Mouse (Mus musculus): ENCODE results near the gene Stk24. TPM values are rescaled to one million over a fixed set of nuclear protein-coding genes. Genes with fewer than 3 reads are reported as not detected.

Stk24 gene
- total RNA-seq, 2 experiments from 2014 or later = 29.7 to 40.0 TPM

GRCm38 (mm10) chr14:121339951-121340401 is 39.8 kb downstream of the Stk24 start:
- no peak for TF ChIP-seq CTCF (IDR thresholded peaks at IDR 0.05)
- intact Hi-C loops (cut with DNase I) = loop anchor here (5.0 kb wide), 1 partner anchor 37 kb away; no protein-coding TSS in a partner anchor
- DNase-seq = peak; percentile 86

GRCm38 (mm10) chr14:121338819-121339573 is 40.8 kb downstream of the Stk24 start:
- no peak for DNase-seq
- Histone ChIP-seq H3K27ac (peak overlapping the region; percentile 83), H3K4me3 (peak overlapping the region; percentile 48)
- no peak for TF ChIP-seq CTCF (IDR thresholded peaks at IDR 0.05)
- intact Hi-C loops (cut with DNase I) = no loop called here

More at GRCm38 (mm10) chr14:121339951-121340401, 39.8 kb downstream of the Stk24 start:
- peak overlapping the region; percentile 83 for H3K27ac ChIP-seq
- peak overlapping the region; percentile 48 for H3K4me3 ChIP-seq

GRCm38 (mm10) chr14:121330090-121330408 is 49.8 kb downstream of the Stk24 start:
- intact Hi-C loops (cut with DNase I) = no loop called here
- Histone ChIP-seq H3K4me3 (no peak overlapping the region), H3K27ac (no peak overlapping the region)
- no peak for DNase-seq
- TF ChIP-seq CTCF (IDR thresholded peaks at IDR 0.05) = no peak

GRCm38 (mm10) chr14:121329401-121330089 is 50.3 kb downstream of the Stk24 start:
- no peak for DNase-seq
- Histone ChIP-seq H3K4me3 (no peak overlapping the region), H3K27ac (no peak overlapping the region)
- no peak for TF ChIP-seq CTCF (IDR thresholded peaks at IDR 0.05)
- intact Hi-C loops (cut with DNase I) = loop anchor here (10.0 kb wide), 1 partner anchor 45 kb away; no protein-coding TSS in a partner anchor

GRCm38 (mm10) chr14:121328878-121329277 is 50.9 kb downstream of the Stk24 start:
- intact Hi-C loops (cut with DNase I) = loop anchor here (10.0 kb wide), 1 partner anchor 46 kb away; no protein-coding TSS in a partner anchor
- Histone ChIP-seq H3K4me3 (no peak overlapping the region), H3K27ac (no peak overlapping the region)
- DNase-seq = no peak
- TF ChIP-seq CTCF (IDR thresholded peaks at IDR 0.05) = no peak

GRCm38 (mm10) chr14:121326432-121326831 is 53.4 kb downstream of the Stk24 start:
- TF ChIP-seq CTCF (IDR thresholded peaks at IDR 0.05) = no peak
- no peak overlapping the region for H3K4me3 ChIP-seq
- intact Hi-C loops (cut with DNase I) = loop anchor here (10.0 kb wide), 1 partner anchor 48 kb away; no protein-coding TSS in a partner anchor
- H3K27ac ChIP-seq = no peak overlapping the region; the same call in 1 of the 2 replicates
- no peak for DNase-seq

- H3K4me3 ChIP-seq = peak overlapping the region; percentile 56
- TF ChIP-seq CTCF (IDR thresholded peaks at IDR 0.05) = 0 out of 2 replicates have a peak, but pooled peaks have one; percentile 8
- H3K27ac ChIP-seq = peak overlapping the region; percentile 50
- intact Hi-C loops (cut with DNase I) = loop anchor here (10.0 kb wide), 1 partner anchor 50 kb away; no protein-coding TSS in a partner anchor
- DNase-seq = no peak
These were observed 55.1 kb downstream of the Stk24 start for GRCm38 (mm10) chr14:121324521-121325330.

GRCm38 (mm10) chr14:121322641-121323040 is 57.2 kb downstream of the Stk24 start:
- DNase-seq = no peak
- Histone ChIP-seq H3K27ac (peak overlapping the region; percentile 38; the same call in 1 of the 2 replicates), H3K4me3 (no peak overlapping the region)
- TF ChIP-seq CTCF (IDR thresholded peaks at IDR 0.05) = no peak
- intact Hi-C loops (cut with DNase I) = loop anchor here (10.0 kb wide), 1 partner anchor 52 kb away; no protein-coding TSS in a partner anchor

- H3K4me3 ChIP-seq = no peak overlapping the region
- intact Hi-C loops (cut with DNase I) = loop anchor here (10.0 kb wide), 1 partner anchor 53 kb away; no protein-coding TSS in a partner anchor
- DNase-seq = no peak
- H3K27ac ChIP-seq = peak overlapping the region; percentile 49; the same call in 1 of the 2 replicates
- TF ChIP-seq CTCF (IDR thresholded peaks at IDR 0.05) = no peak
These were observed 57.7 kb downstream of the Stk24 start for GRCm38 (mm10) chr14:121322150-121322549.

GRCm38 (mm10) chr14:121318382-121318781 is 61.4 kb downstream of the Stk24 start:
- H3K27ac ChIP-seq = peak overlapping the region; percentile 12; the same call in 1 of the 2 replicates
- H3K4me3 ChIP-seq = no peak overlapping the region
- DNase-seq = no peak
- intact Hi-C loops (cut with DNase I) = no loop called here
- no peak for TF ChIP-seq CTCF (IDR thresholded peaks at IDR 0.05)

- intact Hi-C loops (cut with DNase I) = no loop called here
- DNase-seq = no peak
- Histone ChIP-seq H3K27ac (peak overlapping the region; percentile 61; the same call in 1 of the 2 replicates), H3K4me3 (no peak overlapping the region)
- TF ChIP-seq CTCF (IDR thresholded peaks at IDR 0.05) = no peak
These were observed 62.5 kb downstream of the Stk24 start for GRCm38 (mm10) chr14:121317312-121317671.

All from gastrocnemius, adult 2 months (tissue).